Mouse (Mus musculus) megakaryocyte, embryonic 14.5 days (primary cell): ENCODE measurements around the gene Zc2hc1c. TPM values are rescaled to one million over a fixed set of nuclear protein-coding genes. Genes with fewer than 3 reads are reported as not detected.

Experiments used
- H3K27me3 ChIP-seq: replicated peaks from 2 replicates; pipeline ENCODE3; 2012; ENCODE audit warnings: inconsistent platforms
- H3K36me3 ChIP-seq: replicated peaks from 2 replicates; pipeline ENCODE3; 2012; ENCODE audit warnings: low read length, inconsistent platforms, mixed read lengths
- H3K4me1 ChIP-seq: 2 replicates; pipeline ENCODE4 v1.6.1; 2012; ENCODE audit warnings: inconsistent platforms
- H3K4me3 ChIP-seq: replicated peaks from 2 replicates; pipeline ENCODE3; 2012; ENCODE audit warnings: moderate library complexity, mild to moderate bottlenecking, inconsistent platforms
- H3K9me3 ChIP-seq: 2 replicates; pipeline ENCODE4 v1.6.1; 2012; ENCODE audit warnings: inconsistent platforms
- FLI1 ChIP-seq: IDR thresholded peaks from 2 replicates; pipeline ENCODE4 v1.6.1; 2012; ENCODE audit warnings: low read length, inconsistent platforms, mixed read lengths
- GATA1 ChIP-seq: IDR thresholded peaks from 3 replicates; pipeline ENCODE4 v1.6.1; 2012; ENCODE audit warnings: mixed read lengths, low read length, inconsistent platforms, borderline replicate concordance
- polyA plus RNA-seq: library from polyadenylated mRNA; stranded (reverse); fragments of >175 nt; gene quantifications from 2 replicates; pipeline ENCODE4 v1.2.3, GENCODE M21; 2012; ENCODE audit warnings: low replicate concordance; ENCODE audit not compliant: insufficient read depth

Gene Zc2hc1c
- not detected in 2 replicates for polyA plus RNA-seq

- no peaks in the 10 kb centered on the region for H3K36me3 ChIP-seq
- peak within 1 kb of the TSS; percentile 91 for H3K4me3 ChIP-seq
- TF ChIP-seq GATA1 (no peak), FLI1 (no peak)
- H3K27me3 ChIP-seq, result peaks cover 36% of the 10 kb centered on the region
- H3K4me1 ChIP-seq, result peaks cover 21% of the 10 kb centered on the region
- H3K9me3 ChIP-seq, result 0 out of 2 replicates have a peak, but pooled peaks cover 3% of the 10 kb centered on the region
Observed at GRCm38 (mm10) chr12:85288486-85289156, at the start of gene Zc2hc1c. Gene Zc2hc1c (plus strand): TSS chr12:85288591.

DNA sequence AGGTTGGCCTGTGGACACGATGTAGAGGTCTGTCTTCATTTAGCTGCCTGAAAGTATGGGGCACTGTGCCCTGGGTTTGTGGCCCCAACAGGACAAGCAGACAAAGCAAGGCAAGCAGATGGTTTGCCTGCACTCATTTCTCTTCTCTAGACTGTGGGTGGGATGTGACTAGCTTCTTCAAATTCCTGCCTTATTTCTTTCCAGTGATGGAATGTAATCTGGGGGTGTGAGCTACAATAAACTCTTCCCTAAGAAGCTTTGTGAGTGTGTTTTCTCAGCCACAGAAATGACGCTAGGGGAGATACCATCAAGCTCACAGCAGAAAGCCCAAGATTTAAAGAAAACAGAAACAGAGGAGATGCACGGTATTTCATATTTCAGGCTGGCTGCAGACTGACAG lies 36.3 kb upstream of the Zc2hc1c start:
- Histone ChIP-seq H3K4me1 (peaks cover 13% of the 10 kb centered on the region), H3K9me3 (peaks cover 11% of the 10 kb centered on the region), H3K4me3 (no peak overlapping the region), H3K36me3 (peaks cover 40% of the 10 kb centered on the region), H3K27me3 (no peaks in the 10 kb centered on the region)
- no peak for TF ChIP-seq GATA1
- no peak for TF ChIP-seq FLI1

DNA sequence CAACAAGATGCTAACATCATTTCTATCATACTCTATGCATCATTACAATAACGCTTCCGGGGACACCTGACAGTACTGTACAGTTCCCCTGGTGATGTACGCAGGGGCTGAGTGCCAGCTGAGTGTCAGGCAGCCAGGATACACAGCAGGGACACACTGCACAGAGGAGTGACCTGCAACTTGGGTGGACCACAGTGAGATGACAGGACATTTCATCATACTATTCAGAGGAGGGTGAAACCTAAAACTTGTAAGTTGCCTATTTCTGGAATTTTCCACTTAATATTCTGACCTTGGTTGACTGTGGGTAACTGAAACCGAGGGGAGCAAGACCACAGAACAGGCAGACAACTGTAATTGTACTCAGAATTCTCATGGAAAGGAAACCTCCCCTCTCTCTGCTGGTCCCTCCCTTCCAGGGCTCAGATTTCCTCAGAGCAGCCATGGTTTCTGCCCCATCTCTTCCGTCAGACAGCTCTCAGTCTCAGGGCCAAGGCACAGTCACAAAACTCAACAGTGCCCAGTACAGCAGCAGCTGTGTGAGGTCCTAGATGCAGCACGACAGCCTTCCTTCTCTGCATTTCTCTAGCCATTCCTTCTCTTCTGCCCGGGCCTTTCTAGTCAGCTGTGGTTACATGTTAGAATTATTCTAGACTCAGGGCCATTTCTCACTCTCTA lies 32.2 kb upstream of the Zc2hc1c start:
- Histone ChIP-seq H3K36me3 (peaks cover 36% of the 10 kb centered on the region), H3K4me1 (peaks cover 26% of the 10 kb centered on the region), H3K27me3 (no peaks in the 10 kb centered on the region), H3K9me3 (no peaks in the 10 kb centered on the region), H3K4me3 (peak overlapping the region; percentile 42)
- TF ChIP-seq FLI1 (no peak), GATA1 (no peak)

- TF ChIP-seq GATA1 (peak; percentile 39; the same call in 1 of the 3 replicates), FLI1 (no peak)
- Histone ChIP-seq H3K36me3 (peaks cover 35% of the 10 kb centered on the region), H3K9me3 (no peaks in the 10 kb centered on the region), H3K4me1 (peaks cover 26% of the 10 kb centered on the region), H3K4me3 (peak overlapping the region; percentile 69), H3K27me3 (no peaks in the 10 kb centered on the region)
Observed at GRCm38 (mm10) chr12:85257008-85257639, 31.3 kb upstream of the Zc2hc1c start.

GRCm38 (mm10) chr12:85262489-85262888 lies 25.9 kb upstream of the Zc2hc1c start:
- Histone ChIP-seq H3K27me3 (no peaks in the 10 kb centered on the region), H3K9me3 (peaks cover 6% of the 10 kb centered on the region), H3K36me3 (peaks cover 44% of the 10 kb centered on the region), H3K4me1 (peaks cover 17% of the 10 kb centered on the region), H3K4me3 (no peak overlapping the region)
- TF ChIP-seq GATA1 (no peak), FLI1 (no peak)

DNA sequence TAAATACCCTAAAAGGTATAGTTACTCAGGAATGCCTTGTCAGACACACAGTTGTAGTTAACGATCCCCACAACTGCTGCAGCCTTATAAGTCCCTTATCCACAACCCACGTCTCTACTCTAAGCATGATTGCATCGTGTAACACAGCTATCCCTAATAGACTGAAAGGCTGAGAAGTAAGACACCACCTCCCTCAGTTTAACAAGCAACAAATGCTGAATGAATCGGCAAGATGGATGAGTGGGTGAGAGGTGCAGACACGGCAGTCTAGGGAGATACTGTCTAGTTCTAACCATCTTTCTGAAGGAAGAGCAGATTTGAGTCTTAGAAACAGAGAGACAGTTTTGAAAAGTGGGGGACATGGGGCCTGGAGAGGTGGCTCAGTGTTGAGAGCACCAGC lies 25.2 kb upstream of the Zc2hc1c start:
- H3K4me3 ChIP-seq, result no peak overlapping the region
- H3K27me3 ChIP-seq, result no peaks in the 10 kb centered on the region
- H3K4me1 ChIP-seq, result peaks cover 10% of the 10 kb centered on the region
- peaks cover 47% of the 10 kb centered on the region for H3K36me3 ChIP-seq
- no peak for TF ChIP-seq GATA1
- TF ChIP-seq FLI1, result no peak
- H3K9me3 ChIP-seq, result peaks cover 6% of the 10 kb centered on the region

GRCm38 (mm10) chr12:85264531-85264930 lies 23.9 kb upstream of the Zc2hc1c start:
- Histone ChIP-seq H3K4me1 (peaks cover 8% of the 10 kb centered on the region), H3K9me3 (peaks cover 6% of the 10 kb centered on the region), H3K4me3 (no peak overlapping the region), H3K27me3 (no peaks in the 10 kb centered on the region), H3K36me3 (peaks cover 48% of the 10 kb centered on the region)
- TF ChIP-seq GATA1 (no peak), FLI1 (no peak)

DNA sequence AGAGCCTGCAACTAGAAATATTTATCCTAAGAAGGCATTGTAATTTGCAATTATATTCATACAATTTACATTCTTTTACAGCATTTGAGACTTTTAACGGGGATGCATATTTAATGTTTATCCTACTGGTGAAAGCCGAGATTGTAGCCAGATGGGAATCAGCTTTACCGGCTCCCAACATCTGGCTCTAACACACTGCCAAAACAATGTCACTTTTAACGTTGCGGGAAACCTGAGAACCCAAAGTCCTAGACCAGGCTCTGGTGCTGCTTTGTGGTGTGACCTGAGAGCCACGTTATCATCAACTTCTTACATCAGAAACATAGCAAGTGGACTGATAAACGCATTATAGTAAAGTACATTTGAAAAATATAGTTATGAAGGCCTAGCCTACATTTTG lies 23.5 kb upstream of the Zc2hc1c start:
- H3K27me3 ChIP-seq, result no peaks in the 10 kb centered on the region

DNA sequence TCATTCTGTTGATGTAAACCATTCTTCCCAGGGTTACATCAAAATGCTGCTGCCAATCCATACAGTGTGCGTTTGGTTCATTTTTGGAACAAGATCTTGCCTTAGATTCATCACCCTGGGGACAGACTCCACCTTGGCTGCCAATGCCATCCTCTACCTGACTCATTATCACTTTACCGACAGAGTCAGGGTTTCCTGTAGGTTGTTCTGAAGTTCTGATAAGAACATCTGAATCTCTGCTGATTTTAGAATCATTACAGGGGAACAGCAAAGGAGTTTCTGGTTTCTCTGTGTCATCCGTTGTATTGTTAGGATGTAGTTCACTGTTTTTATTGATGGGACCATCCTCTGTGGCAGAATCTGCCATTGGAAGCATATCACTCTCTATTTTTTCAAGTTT lies 22.1 kb upstream of the Zc2hc1c start:
- Histone ChIP-seq H3K27me3 (no peaks in the 10 kb centered on the region), H3K36me3 (peaks cover 34% of the 10 kb centered on the region), H3K4me1 (peaks cover 19% of the 10 kb centered on the region), H3K4me3 (no peak overlapping the region), H3K9me3 (peaks cover 6% of the 10 kb centered on the region)
- no peak for TF ChIP-seq FLI1
- TF ChIP-seq GATA1, result no peak

More for the DNA sequence above, 23.5 kb upstream of the Zc2hc1c start:
- TF ChIP-seq GATA1, result no peak
- no peak for TF ChIP-seq FLI1
- Histone ChIP-seq H3K9me3 (peaks cover 6% of the 10 kb centered on the region), H3K4me3 (no peak overlapping the region), H3K4me1 (peaks cover 9% of the 10 kb centered on the region), H3K36me3 (peaks cover 47% of the 10 kb centered on the region)

GRCm38 (mm10) chr12:85269821-85270220 lies 18.6 kb upstream of the Zc2hc1c start:
- Histone ChIP-seq H3K9me3 (peaks cover 4% of the 10 kb centered on the region), H3K27me3 (no peaks in the 10 kb centered on the region), H3K36me3 (peaks cover 32% of the 10 kb centered on the region), H3K4me1 (peaks cover 19% of the 10 kb centered on the region), H3K4me3 (peak overlapping the region; percentile 94)
- no peak for TF ChIP-seq FLI1

- H3K36me3 ChIP-seq, result peaks cover 37% of the 10 kb centered on the region
- peak within 1 kb of the TSS; percentile 94 for H3K4me3 ChIP-seq
- H3K4me1 ChIP-seq, result peaks cover 19% of the 10 kb centered on the region
- TF ChIP-seq FLI1 (no peak), GATA1 (no peak)
- no peaks in the 10 kb centered on the region for H3K27me3 ChIP-seq
- H3K9me3 ChIP-seq, result peaks cover 4% of the 10 kb centered on the region
Observed at GRCm38 (mm10) chr12:85270319-85270718, 18.1 kb upstream of the Zc2hc1c start, which contains the start of gene Mlh3. Gene Mlh3 (minus strand): TSS chr12:85270599.
